Mouse (Mus musculus) liver, embryonic 16.5 days (tissue): ENCODE measurements around the gene Vps53. TPM values are rescaled to one million over a fixed set of nuclear protein-coding genes. Genes with fewer than 3 reads are reported as not detected.

Experiments
- ATAC-seq: fragments of 200-750 bp; cut with Nextera tagmentation; 2 replicates; pipeline ENCODE4 v1.8.0; 2017; ENCODE audit warnings: low read depth, mild to moderate bottlenecking, moderate number of reproducible peaks, moderate library complexity
- H3K27ac ChIP-seq: fragments of 300-500 bp; sonication (generic); 2 replicates; pipeline ENCODE4 v1.5.1; 2014; ENCODE audit warnings: mild to moderate bottlenecking, low read length
- H3K27me3 ChIP-seq: fragments of 300-500 bp; sonication (generic); 2 replicates; pipeline ENCODE4 v1.6.1; 2014; ENCODE audit warnings: low read depth, low read length, mixed read lengths; ENCODE audit not compliant: control insufficient read depth, insufficient read depth
- H3K36me3 ChIP-seq: fragments of 300-500 bp; sonication (generic); 2 replicates; pipeline ENCODE4 v1.6.1; 2014; ENCODE audit warnings: mild to moderate bottlenecking; ENCODE audit not compliant: control insufficient read depth, insufficient read depth
- H3K4me1 ChIP-seq: fragments of 300-500 bp; sonication (generic); 2 replicates; pipeline ENCODE4 v1.6.1; 2014; ENCODE audit warnings: low read depth, low read length, mixed read lengths; ENCODE audit not compliant: control insufficient read depth
- H3K4me2 ChIP-seq: fragments of 300-500 bp; sonication (generic); 2 replicates; pipeline ENCODE4 v1.6.1; 2014; ENCODE audit warnings: low read depth, low read length, mixed read lengths
- H3K4me3 ChIP-seq: fragments of 300-500 bp; sonication (generic); 2 replicates; pipeline ENCODE4 v1.5.1; 2014; ENCODE audit warnings: low read depth, mild to moderate bottlenecking, low read length
- H3K9ac ChIP-seq: fragments of 300-500 bp; sonication (generic); 2 replicates; pipeline ENCODE4 v1.6.1; 2014; ENCODE audit warnings: low read depth, low read length
- H3K9me3 ChIP-seq: fragments of 300-500 bp; sonication (generic); replicated peaks from 2 replicates; pipeline ENCODE4 v1.6.1; 2016; ENCODE audit warnings: low read length; ENCODE audit not compliant: control insufficient read depth
- WGBS: fragments of 180-500 bp; shearing (Covaris S2); extraction: QIAGEN DNeasy Blood & Tissue Kit; methylation state at CpG from one replicate; pipeline ENCODE4 v1.1.7; 2014; ENCODE audit not compliant: insufficient replicate concordance; 5-methylcytosine and 5-hydroxymethylcytosine counted together
- polyA plus RNA-seq: library from polyadenylated mRNA; unstranded; fragments of >200 nt; fragmentation: Nextera tagmentation; extraction: Ambion mirVana; gene quantifications from 2 replicates; pipeline ENCODE4 v1.2.1, GENCODE M21; 2015

Vps53 gene
- polyA plus RNA-seq, 1 experiment from 2014 or later: 13.0 TPM

- no peak overlapping the region for H3K9ac ChIP-seq
- no peak for ATAC-seq
- H3K4me2 ChIP-seq: no peak overlapping the region
- 37% methylated on average over 3 of the region's 3 CpGs for WGBS
- no peak overlapping the region for H3K4me3 ChIP-seq
- no peaks in the 10 kb centered on the region; the same call in 1 of the 2 replicates for H3K4me1 ChIP-seq
- H3K36me3 ChIP-seq: no peaks in the 10 kb centered on the region
- peaks cover 10% of the 10 kb centered on the region for H3K27me3 ChIP-seq
- H3K9me3 ChIP-seq: no peaks in the 10 kb centered on the region
- H3K27ac ChIP-seq: no peak overlapping the region
Observed at GRCm38 (mm10) chr11:76001237-76001878, 178.1 kb downstream of the Vps53 start.

- H3K4me2 ChIP-seq: no peak overlapping the region
- peaks cover 10% of the 10 kb centered on the region for H3K27me3 ChIP-seq
- H3K27ac ChIP-seq: no peak overlapping the region
- no peaks in the 10 kb centered on the region for H3K9me3 ChIP-seq
- 68% methylated on average over 5 of the region's 5 CpGs for WGBS
- H3K4me1 ChIP-seq: no peaks in the 10 kb centered on the region; the same call in 1 of the 2 replicates
- no peak for ATAC-seq
- H3K4me3 ChIP-seq: no peak overlapping the region
- H3K9ac ChIP-seq: no peak overlapping the region
- H3K36me3 ChIP-seq: no peaks in the 10 kb centered on the region
Observed at GRCm38 (mm10) chr11:76000701-76001100, 178.7 kb downstream of the Vps53 start.

GRCm38 (mm10) chr11:75999440-76000155, 179.8 kb downstream of the Vps53 start, which contains the start of gene 1700016K19Rik:
TSS of gene 1700016K19Rik (plus strand) at chr11:75999912.
- peak within 1 kb of the TSS; percentile 68 for H3K4me2 ChIP-seq
- peaks cover 10% of the 10 kb centered on the region for H3K27me3 ChIP-seq
- H3K9ac ChIP-seq: peak within 1 kb of the TSS; percentile 20; the same call in 1 of the 2 replicates
- peak within 1 kb of the TSS; percentile 60 for H3K4me3 ChIP-seq
- H3K27ac ChIP-seq: no peak within 1 kb of the TSS
- H3K36me3 ChIP-seq: no peaks in the 10 kb centered on the region
- no peaks in the 10 kb centered on the region for H3K9me3 ChIP-seq
- 10% methylated on average over 36 of the region's 36 CpGs for WGBS
- no peak for ATAC-seq
- H3K4me1 ChIP-seq: no peaks in the 10 kb centered on the region; the same call in 1 of the 2 replicates

Other genes with a start within 250 kb of the Vps53 start
- gene Rph3al, start 241.2 kb downstream of the Vps53 start, polyA plus RNA-seq: 0.47 and 0.94 TPM in 2 replicates
- gene 1700016K19Rik, start 179.7 kb downstream of the Vps53 start, polyA plus RNA-seq: not detected in 2 replicates
- 5.4 and 5.7 TPM in 2 replicates for gene Rflnb, start 151.9 kb downstream of the Vps53 start, polyA plus RNA-seq
- gene Fam57a, start within 50 bp of the Vps53 start, polyA plus RNA-seq: 4.1 and 5.5 TPM in 2 replicates
- 0.15 and 0.22 TPM in 2 replicates for gene Dbil5, start 38.0 kb upstream of the Vps53 start, polyA plus RNA-seq
- 10.5 and 11.3 TPM in 2 replicates for gene Gemin4, start 38.0 kb upstream of the Vps53 start, polyA plus RNA-seq
- 11.9 and 12.5 TPM in 2 replicates for gene Mrm3, start 64.1 kb upstream of the Vps53 start, polyA plus RNA-seq
- 47.4 and 50.3 TPM in 2 replicates for gene Glod4, start 64.1 kb upstream of the Vps53 start, polyA plus RNA-seq
- 2.0 and 2.6 TPM in 2 replicates for gene Nxn, start 219.5 kb upstream of the Vps53 start, polyA plus RNA-seq
- 33.7 and 35.7 TPM in 2 replicates for gene Timm22, start 227.3 kb upstream of the Vps53 start, polyA plus RNA-seq